Comparison of ENCODE assay signal across 7 mouse cellular contexts in genomic region chr8:120557170-120557965, GRCm38 (mm10). TPM values are rescaled to one million over a fixed set of nuclear protein-coding genes. Genes with fewer than 3 reads are reported as not detected.
DNase-seq lines count a peak whose midpoint lies in the region; ATAC-seq and TF ChIP-seq lines count a peak whose summit lies in the region.

No protein-coding gene starts in this region.

- no peak for ATAC-seq in neural tube, embryonic 11.5 days (ENCODE audit: insufficient read depth, low FRiP score, low TSS enrichment)
- no peak for ATAC-seq in embryonic facial prominence, embryonic 11.5 days (replicated peaks; ENCODE audit: insufficient number of reproducible peaks, low FRiP score, low TSS enrichment, low read depth)
- ATAC-seq in hindbrain, postnatal 0 days, result no peak
- no peak for ATAC-seq in neural tube, embryonic 14.5 days (ENCODE audit: low read depth)
- no peak for ATAC-seq in intestine, embryonic 15.5 days

- H3K9ac ChIP-seq in neural tube, embryonic 11.5 days (ENCODE audit: low read length), result 0 out of 2 replicates have a peak overlapping the region, but pooled peaks have one; percentile 6
- peak overlapping the region; percentile 5; the same call in 1 of the 2 replicates for H3K9ac ChIP-seq in embryonic facial prominence, embryonic 11.5 days (replicated peaks; ENCODE audit: low read length)
- 0 out of 2 replicates have a peak overlapping the region, but pooled peaks have one; percentile 1 for H3K9ac ChIP-seq in hindbrain, postnatal 0 days (replicated peaks; ENCODE audit: low read length)
- 0 out of 2 replicates have a peak overlapping the region, but pooled peaks have one; percentile 7 for H3K9ac ChIP-seq in neural tube, embryonic 14.5 days (replicated peaks; ENCODE audit: low read depth, low read length)
- no peak overlapping the region for H3K9ac ChIP-seq in intestine, embryonic 15.5 days

- H3K4me1 ChIP-seq in neural tube, embryonic 11.5 days (ENCODE audit: control insufficient read depth, insufficient read depth, low read length), result peaks cover 84% of the 10 kb centered on the region
- peaks cover 41% of the 10 kb centered on the region for H3K4me1 ChIP-seq in embryonic facial prominence, embryonic 11.5 days (ENCODE audit: control insufficient read depth, insufficient read depth, low read length)
- H3K4me1 ChIP-seq in hindbrain, postnatal 0 days (ENCODE audit: insufficient read depth, low read length), result peaks cover 49% of the 10 kb centered on the region
- H3K4me1 ChIP-seq in neural tube, embryonic 14.5 days (ENCODE audit: control insufficient read depth, insufficient read depth, low read length), result peaks cover 79% of the 10 kb centered on the region
- H3K4me1 ChIP-seq in intestine, embryonic 15.5 days (replicated peaks), result peaks cover 33% of the 10 kb centered on the region

- no peak for TF ChIP-seq CTCF in hindbrain, postnatal 0 days (IDR thresholded peaks at IDR 0.05; ENCODE audit: low read depth)

- no peak overlapping the region for H3K4me3 ChIP-seq in neural tube, embryonic 11.5 days (ENCODE audit: low read depth, low read length)
- H3K4me3 ChIP-seq in embryonic facial prominence, embryonic 11.5 days (ENCODE audit: low read depth, low read length), result no peak overlapping the region
- no peak overlapping the region for H3K4me3 ChIP-seq in hindbrain, postnatal 0 days (ENCODE audit: low read length)
- no peak overlapping the region for H3K4me3 ChIP-seq in neural tube, embryonic 14.5 days (ENCODE audit: low read depth, low read length)
- H3K4me3 ChIP-seq in intestine, embryonic 15.5 days (replicated peaks), result no peak overlapping the region

- no peak overlapping the region for H3K4me2 ChIP-seq in neural tube, embryonic 11.5 days (ENCODE audit: low read depth)
- peak overlapping the region; percentile 16; the same call in 1 of the 2 replicates for H3K4me2 ChIP-seq in embryonic facial prominence, embryonic 11.5 days (ENCODE audit: low read depth, low read length)
- no peak overlapping the region for H3K4me2 ChIP-seq in hindbrain, postnatal 0 days (ENCODE audit: low read depth, low read length)
- no peak overlapping the region for H3K4me2 ChIP-seq in neural tube, embryonic 14.5 days (ENCODE audit: low read depth, low read length)
- H3K4me2 ChIP-seq in intestine, embryonic 15.5 days (replicated peaks), result no peak overlapping the region

- H3K36me3 ChIP-seq in neural tube, embryonic 11.5 days (ENCODE audit: control insufficient read depth, insufficient read depth, low read length), result peaks cover 8% of the 10 kb centered on the region
- H3K36me3 ChIP-seq in embryonic facial prominence, embryonic 11.5 days (replicated peaks; ENCODE audit: control insufficient read depth, insufficient read depth, low read depth, low read length), result no peaks in the 10 kb centered on the region
- H3K36me3 ChIP-seq in hindbrain, postnatal 0 days (ENCODE audit: insufficient read depth, low read length), result no peaks in the 10 kb centered on the region
- no peaks in the 10 kb centered on the region for H3K36me3 ChIP-seq in neural tube, embryonic 14.5 days (ENCODE audit: control insufficient read depth, insufficient read depth, low read length)
- 0 out of 2 replicates have a peak, but pooled peaks cover 5% of the 10 kb centered on the region for H3K36me3 ChIP-seq in intestine, embryonic 15.5 days

- no peaks in the 10 kb centered on the region for H3K9me3 ChIP-seq in neural tube, embryonic 11.5 days (ENCODE audit: control insufficient read depth, low read length)
- no peaks in the 10 kb centered on the region for H3K9me3 ChIP-seq in embryonic facial prominence, embryonic 11.5 days (replicated peaks; ENCODE audit: control insufficient read depth, low read length)
- H3K9me3 ChIP-seq in hindbrain, postnatal 0 days (ENCODE audit: low read length), result no peaks in the 10 kb centered on the region
- H3K9me3 ChIP-seq in neural tube, embryonic 14.5 days (ENCODE audit: control insufficient read depth, low read length), result no peaks in the 10 kb centered on the region
- no peaks in the 10 kb centered on the region for H3K9me3 ChIP-seq in intestine, embryonic 15.5 days

- WGBS in neural tube, embryonic 11.5 days, result 62% methylated on average over 15 of the region's 15 CpGs
- 57% methylated on average over 15 of the region's 15 CpGs for WGBS in embryonic facial prominence, embryonic 11.5 days
- WGBS in hindbrain, postnatal 0 days, result 43% methylated on average over 15 of the region's 15 CpGs
- WGBS in neural tube, embryonic 14.5 days, result 43% methylated on average over 15 of the region's 15 CpGs
- WGBS in intestine, embryonic 15.5 days, result 71% methylated on average over 15 of the region's 15 CpGs

- no peak for DNase-seq in neural tube, embryonic 11.5 days (ENCODE audit: low spot score)
- no peak for DNase-seq in neural tube, embryonic 10.5 days (ENCODE audit: extremely low spot score, low spot score)
- DNase-seq in embryonic facial prominence, embryonic 11.5 days (ENCODE audit: low spot score), result peak; percentile 66
- DNase-seq in hindbrain, postnatal 0 days (ENCODE audit: low spot score), result no peak
- DNase-seq in spleen, adult 18-20 months, result no peak

- no peaks in the 10 kb centered on the region for H3K27me3 ChIP-seq in neural tube, embryonic 11.5 days (ENCODE audit: control insufficient read depth, insufficient read depth, low read length)
- H3K27me3 ChIP-seq in embryonic facial prominence, embryonic 11.5 days (ENCODE audit: control insufficient read depth, insufficient read depth, low read length), result no peaks in the 10 kb centered on the region
- no peaks in the 10 kb centered on the region for H3K27me3 ChIP-seq in hindbrain, postnatal 0 days (ENCODE audit: insufficient read depth, low read length)
- H3K27me3 ChIP-seq in neural tube, embryonic 14.5 days (ENCODE audit: control insufficient read depth, insufficient read depth, low read length), result no peaks in the 10 kb centered on the region
- H3K27me3 ChIP-seq in intestine, embryonic 15.5 days (replicated peaks), result no peaks in the 10 kb centered on the region

- 0 out of 2 replicates have a peak overlapping the region, but pooled peaks have one; percentile 73 for H3K27ac ChIP-seq in neural tube, embryonic 11.5 days (ENCODE audit: low read depth, low read length)
- 0 out of 2 replicates have a peak overlapping the region, but pooled peaks have one; percentile 59 for H3K27ac ChIP-seq in embryonic facial prominence, embryonic 11.5 days (replicated peaks; ENCODE audit: low read depth, low read length)
- H3K27ac ChIP-seq in hindbrain, postnatal 0 days, result no peak overlapping the region
- H3K27ac ChIP-seq in neural tube, embryonic 14.5 days (ENCODE audit: low read depth, low read length), result no peak overlapping the region
- H3K27ac ChIP-seq in intestine, embryonic 15.5 days, result no peak overlapping the region

RNA-seq across cellular contexts. Expression of gene Gins2, which starts 31.7 kb away (rescaled TPM):
- 101 and 109 TPM in 2 replicates for polyA plus RNA-seq in neural tube, embryonic 11.5 days (2014; fragmentation: Nextera tagmentation; extraction: Ambion mirVana)
- polyA plus RNA-seq in embryonic facial prominence, embryonic 11.5 days (2014; fragmentation: Nextera tagmentation; extraction: Ambion mirVana), result 127 and 132 TPM in 2 replicates
- total RNA-seq in hindbrain, postnatal 0 days (2014; rRNA removed), result 2.8 and 12.3 TPM in 2 replicates
- 17.2 and 20.6 TPM in 2 replicates for polyA plus RNA-seq in hindbrain, postnatal 0 days (2015; fragmentation: Nextera tagmentation; extraction: Ambion mirVana)
- 10.5 and 13.1 TPM in 2 replicates for polyA plus RNA-seq in neural tube, embryonic 14.5 days (2014; fragmentation: Nextera tagmentation; extraction: Ambion mirVana)
- 88.4 and 88.8 TPM in 2 replicates for polyA plus RNA-seq in intestine, embryonic 15.5 days (2015; fragmentation: Nextera tagmentation; extraction: Ambion mirVana)

Comparison
In these comparisons a context has a peak if more than half of its experiments do, and no peak if none do; other contexts are left out.
1. H3K27ac ChIP-seq: peak in neural tube, embryonic 11.5 days (single experiment) and embryonic facial prominence, embryonic 11.5 days (single experiment); none in hindbrain, postnatal 0 days (single experiment), neural tube, embryonic 14.5 days (single experiment) and intestine, embryonic 15.5 days (single experiment).